ENCODE assay signal across 8 mouse cellular contexts in the genomic region with DNA sequence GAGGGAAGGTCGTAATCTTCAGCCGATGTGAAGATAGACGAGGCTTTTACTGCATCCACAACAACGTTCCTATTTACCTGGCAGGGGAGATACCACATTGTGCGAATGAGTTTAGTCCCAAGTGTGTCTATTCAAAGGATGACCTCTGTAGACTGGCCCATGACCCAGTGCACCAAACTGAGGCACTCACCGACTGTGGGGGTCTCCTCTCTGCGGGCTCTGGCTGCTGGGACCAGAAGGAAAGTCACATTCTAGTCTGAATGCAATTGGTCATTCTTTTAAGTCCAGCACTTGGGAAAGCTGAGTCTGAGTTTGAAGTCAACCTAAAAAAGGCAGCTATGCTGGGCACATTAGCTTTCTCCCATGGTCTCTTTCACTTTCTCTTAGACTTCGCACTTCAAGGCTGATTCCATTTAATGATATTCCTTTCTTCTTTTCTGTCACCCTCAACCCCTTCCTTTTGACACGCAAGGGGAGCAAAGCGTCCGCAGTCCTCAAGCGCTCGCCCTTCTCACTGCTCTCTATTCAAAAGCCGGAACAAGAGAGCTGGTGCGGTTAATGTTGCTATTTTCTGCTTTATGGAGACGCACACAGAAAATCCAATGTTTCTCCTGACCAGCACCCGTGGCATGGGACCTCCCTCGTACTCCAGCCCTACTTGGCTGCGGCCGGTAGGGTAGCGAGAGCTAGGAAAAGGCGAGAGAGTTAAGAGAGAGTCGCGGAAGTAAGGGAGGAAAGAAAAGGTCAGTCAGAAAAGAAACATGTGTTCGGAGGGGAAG. TPM values are rescaled to one million over a fixed set of nuclear protein-coding genes. Genes with fewer than 3 reads are reported as not detected.
DNase-seq lines count a peak whose midpoint lies in the region; ATAC-seq lines count a peak whose summit lies in the region.

No protein-coding gene starts in this region.

- no peaks in the 10 kb centered on the region for H3K79me2 ChIP-seq in macrophage (ENCODE audit: inconsistent target)

- peak overlapping the region; percentile 65 for H3K4me2 ChIP-seq in heart, embryonic 16.5 days (ENCODE audit: low read depth, low read length)

- no peaks in the 10 kb centered on the region for H3K9me3 ChIP-seq in heart, embryonic 16.5 days (replicated peaks; ENCODE audit: control insufficient read depth, low read length)

- H3K27me3 ChIP-seq in heart, embryonic 16.5 days (ENCODE audit: control insufficient read depth, insufficient read depth, low read length), result peaks cover 80% of the 10 kb centered on the region

- H3K4me1 ChIP-seq in heart, embryonic 16.5 days (ENCODE audit: control insufficient read depth, insufficient read depth, low read length), result peaks cover 5% of the 10 kb centered on the region

- H3K36me3 ChIP-seq in heart, embryonic 16.5 days (ENCODE audit: control insufficient read depth, insufficient read depth), result no peaks in the 10 kb centered on the region
- no peaks in the 10 kb centered on the region for H3K36me3 ChIP-seq in macrophage (ENCODE audit: inconsistent target)

- H3K27ac ChIP-seq in heart, embryonic 16.5 days (ENCODE audit: low read length), result no peak overlapping the region
- H3K27ac ChIP-seq in macrophage, result no peak overlapping the region

- WGBS in heart, embryonic 16.5 days, result 2% methylated on average over 25 of the region's 25 CpGs
- 4% methylated on average over 25 of the region's 25 CpGs for WGBS in macrophage (ENCODE audit: missing documents)

- H3K9ac ChIP-seq in heart, embryonic 16.5 days (ENCODE audit: low read length), result no peak overlapping the region

- peak; percentile 11 for DNase-seq in kidney, adult 9 months
- DNase-seq in kidney, adult 11 months, result no peak
- DNase-seq in MN1 (ENCODE audit: low spot score), result peak; percentile 71
- DNase-seq in spleen, postnatal 36 days (ENCODE audit: low spot score in 2 of 2), result no peak
- no peak for DNase-seq in urinary bladder, postnatal 10 days (ENCODE audit: low spot score)
- DNase-seq in cerebellum, adult 11-12 months, result no peak

- no peak for ATAC-seq in heart, embryonic 16.5 days (replicated peaks; ENCODE audit: extremely low read depth, insufficient read depth, low FRiP score)

- H3K4me3 ChIP-seq in heart, embryonic 16.5 days (ENCODE audit: low read length), result peak overlapping the region; percentile 44
- peak overlapping the region; percentile 28 for H3K4me3 ChIP-seq in macrophage (ENCODE audit: inconsistent target)

RNA-seq across cellular contexts. Expression of gene Fcgr1, which starts 39.8 kb away (rescaled TPM):
- 1.6 and 2.5 TPM in 2 replicates for polyA plus RNA-seq in heart, embryonic 16.5 days (2015; fragmentation: Nextera tagmentation; extraction: Ambion mirVana)
- 100 to 1,000 TPM in 9 of 26 experiments, 10 to 100 TPM in 15, 1 to 10 TPM in 2; 8.7 to 261 (median 62.8) TPM for total RNA-seq in macrophage (2018; cell fraction: chromatin; rRNA removed)
- 100 to 1,000 TPM; 135 to 972 (median 379) TPM for total RNA-seq in macrophage (2018; cell fraction: cytosol; rRNA removed)
- 100 to 1,000 TPM in 22 of 26 experiments, 10 to 100 TPM in 4; 72.1 to 770 (median 220) TPM for total RNA-seq in macrophage (2018; cell fraction: nucleus; rRNA removed)
- 189 to 290 TPM (median 287 TPM) in 3 replicates for polyA plus RNA-seq in macrophage (2018)

Comparison
In these comparisons a context has a peak if more than half of its experiments do, and no peak if none do; other contexts are left out.
1. DNase-seq: peak in kidney, adult 9 months (single experiment) and MN1 (single experiment); none in kidney, adult 11 months (single experiment), spleen, postnatal 36 days (0 of 2), urinary bladder, postnatal 10 days (single experiment) and cerebellum, adult 11-12 months (single experiment).
2. RNA of gene Fcgr1, which starts 39.8 kb away (polyA plus RNA-seq): 189 to 290 TPM in macrophage; 1.6 to 2.5 TPM in heart, embryonic 16.5 days; every median in the first group is over 10 times any median in the second.